Mouse (Mus musculus) ES-E14 (cell line): ENCODE results near the gene Ckmt2. TPM values are rescaled to one million over a fixed set of nuclear protein-coding genes. Genes with fewer than 3 reads are reported as not detected.

Source experiments
- DNase-seq: peaks from one replicate; pipeline ENCODE4 v3.0.0-alpha.2; 2013; ENCODE audit warnings: low read depth, low spot score
- H3K27ac ChIP-seq: 2 replicates; pipeline ENCODE4 v1.5.1; 2012; ENCODE audit warnings: low read depth, mild to moderate bottlenecking, low read length, moderate library complexity, mixed read lengths; ENCODE audit not compliant: poor library complexity, insufficient read depth, severe bottlenecking
- H3K36me3 ChIP-seq: 2 replicates; pipeline ENCODE4 v1.6.1; 2012; ENCODE audit warnings: mild to moderate bottlenecking, low read length, moderate library complexity, mixed read lengths; ENCODE audit not compliant: control insufficient read depth, poor library complexity, insufficient read depth, severe bottlenecking
- H3K4me1 ChIP-seq, 2 experiments: fragments of 150-350 bp in 1 of 2; sonication (generic) in 1 of 2; 2 replicates each; pipeline ENCODE4 v1.6.1; 2012; ENCODE audit warnings: low read length in 2 of 2, mild to moderate bottlenecking in 1 of 2, mixed read lengths in 1 of 2; ENCODE audit not compliant: control insufficient read depth in 2 of 2, insufficient read depth in 2 of 2, poor library complexity in 1 of 2
- H3K4me3 ChIP-seq, 2 experiments: fragments of 150-350 bp in 1 of 2; sonication (generic) in 1 of 2; 2 replicates each; pipeline ENCODE4 v1.5.1; 2012; ENCODE audit warnings: low read length in 2 of 2, low read depth in 1 of 2, mild to moderate bottlenecking in 1 of 2, mixed read lengths in 1 of 2; ENCODE audit not compliant: insufficient read depth in 1 of 2, poor library complexity in 1 of 2, severe bottlenecking in 1 of 2
- H3K9ac ChIP-seq: 2 replicates; pipeline ENCODE4 v1.6.1; 2012; ENCODE audit warnings: low read depth, mild to moderate bottlenecking, low read length, mixed read lengths; ENCODE audit not compliant: poor library complexity, insufficient read depth, severe bottlenecking
- H3K9me3 ChIP-seq: fragments of 150-350 bp; sonication (generic); 2 replicates; pipeline ENCODE4 v1.6.1; 2012; ENCODE audit warnings: low read depth, mild to moderate bottlenecking, low read length; ENCODE audit not compliant: control insufficient read depth, insufficient read depth
- CHD2 ChIP-seq: IDR thresholded peaks from 2 replicates; pipeline ENCODE4 v1.6.1; 2014; ENCODE audit warnings: mild to moderate bottlenecking, low read depth, low read length, inconsistent platforms
- HCFC1 ChIP-seq: IDR thresholded peaks from 2 replicates; pipeline ENCODE4 v1.6.1; 2012; ENCODE audit warnings: low read length, inconsistent platforms, borderline replicate concordance; ENCODE audit not compliant: insufficient read depth
- MAFK ChIP-seq: IDR thresholded peaks from 2 replicates; pipeline ENCODE4 v1.6.1; 2014; ENCODE audit warnings: mild to moderate bottlenecking, low read depth, low read length, inconsistent platforms; ENCODE audit not compliant: insufficient read depth
- ZC3H11A ChIP-seq: IDR thresholded peaks from 2 replicates; pipeline ENCODE4 v1.6.1; 2012; ENCODE audit warnings: low read depth, mild to moderate bottlenecking, inconsistent platforms, low read length, borderline replicate concordance
- ZNF384 ChIP-seq: IDR thresholded peaks from 2 replicates; pipeline ENCODE4 v1.6.1; 2012; ENCODE audit warnings: low read depth, low read length, inconsistent platforms
- in situ Hi-C, 2 experiments: fragments of 600-800 bp; cut with MboI; formaldehyde crosslinking; loops; one replicate each; pipeline ENCODE4 v1.15.1; 2025; ENCODE audit warnings: low sequenced_read_pairs in 2 of 2, inconsistent platforms in 1 of 2; ENCODE audit not compliant: unreplicated experiment in 2 of 2
- total RNA-seq: library from RNA; depleted of rRNA; stranded (reverse); fragments of 300-350 nt; gene quantifications from 2 replicates; pipeline ENCODE4 v1.2.3, GENCODE M21; 2012

Ckmt2 gene
- total RNA-seq, 1 experiment = not detected

DNA sequence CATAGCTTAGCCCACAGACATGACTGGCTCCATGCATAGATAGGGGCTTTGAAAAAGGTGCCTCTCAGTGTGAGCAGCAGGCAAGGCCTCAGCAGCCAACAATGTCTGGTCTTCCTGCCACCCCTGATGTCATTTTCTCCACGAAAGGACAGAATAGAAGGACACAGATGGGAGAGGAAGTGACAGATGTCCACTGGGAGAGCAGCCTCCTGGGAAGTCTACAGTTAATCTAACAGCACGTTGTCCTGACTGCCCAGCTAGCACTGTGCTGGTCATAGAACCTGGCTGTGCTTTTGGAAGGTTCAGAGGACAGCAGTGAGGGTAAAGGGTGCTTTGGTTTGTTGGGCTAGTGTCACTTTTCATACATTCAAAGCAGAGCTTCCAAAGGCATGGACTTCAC is 1.1 kb downstream of the Ckmt2 start:
- no peaks in the 10 kb centered on the region for H3K9me3 ChIP-seq
- H3K4me1 ChIP-seq = no peaks in the 10 kb centered on the region
- no peak overlapping the region for H3K27ac ChIP-seq
- DNase-seq = no peak
- no peak overlapping the region for H3K9ac ChIP-seq
- TF ChIP-seq MAFK (no peak), HCFC1 (no peak), ZC3H11A (no peak), CHD2 (no peak), ZNF384 (no peak)
- no peaks in the 10 kb centered on the region for H3K36me3 ChIP-seq
- H3K4me3 ChIP-seq = no peak overlapping the region
- in situ Hi-C loops = no loop called here

GRCm38 (mm10) chr13:91874565-91874964 is 2.1 kb downstream of the Ckmt2 start:
- H3K4me3 ChIP-seq = no peak overlapping the region
- no peaks in the 10 kb centered on the region for H3K9me3 ChIP-seq
- TF ChIP-seq ZC3H11A = no peak
- no peak for TF ChIP-seq MAFK
- no peak for TF ChIP-seq HCFC1
- TF ChIP-seq ZNF384 = no peak
- TF ChIP-seq CHD2 = no peak
- DNase-seq = no peak
- H3K27ac ChIP-seq = no peak overlapping the region
- in situ Hi-C loops = no loop called here
- no peaks in the 10 kb centered on the region for H3K36me3 ChIP-seq
- no peak overlapping the region for H3K9ac ChIP-seq
- no peaks in the 10 kb centered on the region for H3K4me1 ChIP-seq

- Histone ChIP-seq H3K9ac (no peak overlapping the region), H3K4me1 (no peaks in the 10 kb centered on the region), H3K9me3 (no peaks in the 10 kb centered on the region), H3K27ac (no peak overlapping the region), H3K36me3 (no peaks in the 10 kb centered on the region), H3K4me3 (no peak overlapping the region)
- DNase-seq = no peak
- in situ Hi-C loops = no loop called here
- TF ChIP-seq ZC3H11A (no peak), CHD2 (no peak), MAFK (no peak), HCFC1 (no peak), ZNF384 (no peak)
Observed at GRCm38 (mm10) chr13:91873734-91874329, 2.9 kb downstream of the Ckmt2 start.

DNA sequence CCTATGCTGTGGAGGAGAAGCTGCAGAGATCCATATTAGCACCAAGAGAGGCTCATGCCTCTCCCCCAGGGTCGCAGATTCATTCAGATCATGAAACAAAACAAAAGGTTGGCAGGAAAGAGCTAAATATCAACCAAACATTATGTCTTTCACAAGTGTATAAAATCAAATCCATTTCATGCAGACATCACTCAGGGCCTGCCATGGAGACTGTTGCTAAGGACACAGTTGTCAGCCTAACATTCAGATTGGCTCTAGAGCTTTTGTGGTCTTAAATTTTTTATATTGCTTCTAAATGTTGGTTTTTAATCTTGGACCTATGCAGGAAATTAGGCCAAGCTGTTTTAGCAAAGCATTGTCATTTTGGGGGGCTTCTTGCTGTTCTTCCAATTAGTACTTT is 8.1 kb downstream of the Ckmt2 start:
- DNase-seq = no peak
- no peak overlapping the region for H3K27ac ChIP-seq
- TF ChIP-seq HCFC1 (no peak), CHD2 (no peak)
- no peak overlapping the region for H3K4me3 ChIP-seq
- no peaks in the 10 kb centered on the region for H3K4me1 ChIP-seq
- no peak overlapping the region for H3K9ac ChIP-seq
- in situ Hi-C loops = no loop called here
- H3K9me3 ChIP-seq = no peaks in the 10 kb centered on the region
- no peaks in the 10 kb centered on the region for H3K36me3 ChIP-seq

DNA sequence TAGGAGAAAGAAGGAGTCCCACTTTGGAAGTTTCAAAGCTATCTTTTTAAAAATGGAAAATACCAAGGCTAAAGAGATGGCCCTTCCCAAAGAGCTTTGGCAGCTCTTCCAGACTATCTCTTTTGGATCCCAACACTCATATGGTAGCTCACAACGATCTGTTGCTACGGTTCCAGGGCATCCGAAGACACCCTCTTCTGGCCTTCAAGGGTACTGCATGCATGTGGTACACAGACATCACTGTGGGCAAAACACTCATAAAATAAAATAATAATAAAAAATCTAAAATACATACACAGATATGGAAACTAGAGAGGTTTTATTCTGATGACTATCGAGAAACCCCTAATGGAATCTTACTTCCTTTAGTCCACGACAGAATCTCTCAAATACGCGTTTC is 17.9 kb downstream of the Ckmt2 start:
- Histone ChIP-seq H3K27ac (no peak overlapping the region), H3K9me3 (no peaks in the 10 kb centered on the region), H3K4me3 (no peak overlapping the region), H3K4me1 (peaks cover 0 to 4% of the 10 kb centered on the region in 2 experiments; a peak in 2 of 4 replicates), H3K36me3 (no peaks in the 10 kb centered on the region), H3K9ac (no peak overlapping the region)
- TF ChIP-seq CHD2 (no peak), ZC3H11A (0 out of 2 replicates have a peak, but pooled peaks have one; percentile 21), HCFC1 (no peak), MAFK (no peak), ZNF384 (no peak)
- DNase-seq = peak; percentile 31
- in situ Hi-C loops = no loop called here
